Mouse (Mus musculus) heart, adult 2 months (tissue): Measurements from ENCODE around the gene Pipox.

ENCODE experiments used
- CTCF ChIP-seq: fragments of 200-600 bp; IDR thresholded peaks from 2 replicates; pipeline ENCODE4 v1.8.1; 2022; ENCODE audit warnings: antibody characterized with exemption, mild to moderate bottlenecking, moderate library complexity
- EP300 ChIP-seq: fragments of 200-500 bp; IDR thresholded peaks from 2 replicates; pipeline ENCODE4 v1.6.1; 2011; ENCODE audit warnings: low read depth, low read length, control low read depth; ENCODE audit not compliant: insufficient read depth
- POLR2A ChIP-seq: fragments of 200-500 bp; IDR thresholded peaks from 2 replicates; pipeline ENCODE4 v1.6.1; 2011; ENCODE audit warnings: mild to moderate bottlenecking, low read depth, low read length, control low read depth; ENCODE audit not compliant: insufficient read depth

DNA sequence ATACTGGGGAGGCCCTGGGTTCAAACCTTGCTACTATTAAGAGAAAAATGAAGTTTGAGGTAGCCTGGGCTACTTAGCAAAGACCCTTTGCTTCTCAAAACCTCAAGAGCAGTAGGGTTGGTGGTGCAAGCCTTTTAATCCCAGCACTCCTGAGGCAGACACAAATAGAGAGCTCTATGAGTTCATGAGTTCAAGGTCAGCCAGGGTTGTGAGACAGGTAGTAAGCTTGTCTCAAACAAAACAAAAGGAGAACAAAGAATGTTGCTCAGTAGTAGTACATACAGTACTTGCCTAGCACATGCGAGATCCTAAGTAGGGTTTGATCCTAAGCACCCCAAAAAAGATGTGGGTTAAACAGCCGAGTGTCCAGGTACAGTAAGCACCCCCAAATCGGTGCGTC is 22.8 kb upstream of the Pipox start:
- TF ChIP-seq CTCF (no peak), POLR2A (no peak), EP300 (no peak)
